Comparison of ENCODE assay signal across 10 mouse cellular contexts in the genomic region with DNA sequence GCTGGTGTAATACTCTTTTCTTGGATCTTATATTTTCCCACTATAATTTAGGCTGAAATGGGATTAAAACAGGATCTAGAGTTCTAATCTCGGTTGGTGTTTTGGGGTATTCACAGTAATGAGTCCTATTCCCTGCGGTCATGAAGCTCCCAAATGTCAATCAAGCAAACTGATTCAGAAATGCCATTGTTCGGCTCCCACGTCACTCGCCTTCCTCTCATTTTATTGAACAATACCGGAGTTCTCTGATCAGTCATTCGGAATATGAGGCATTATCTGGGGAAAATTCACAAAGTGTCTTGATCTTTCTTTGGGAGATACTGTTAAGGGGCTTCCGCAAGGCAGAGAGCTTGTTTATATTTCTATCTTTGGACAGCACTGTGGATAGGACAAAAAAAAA. TPM values are rescaled to one million over a fixed set of nuclear protein-coding genes. Genes with fewer than 3 reads are reported as not detected.
A peak's percentile ranks its signal among the peaks of the same experiment; 100 is the strongest.
DNase-seq lines count a peak whose midpoint lies in the region; ATAC-seq and TF ChIP-seq lines count a peak whose summit lies in the region.
"Had no signal": no experiment of that assay in that cellular context is flagged by ENCODE, and none has a peak within 500 bp of the region (broad histone marks: within the 10 kb centered on the region; RNA-seq: fewer than 3 reads in every experiment).

No protein-coding gene starts in this region.

- no peak for ATAC-seq in heart, embryonic 14.5 days (ENCODE audit: insufficient number of reproducible peaks, insufficient read depth, low FRiP score, low read depth)
- ATAC-seq in neural tube, embryonic 15.5 days (ENCODE audit: low FRiP score), result no peak
- no peak for ATAC-seq in intestine, postnatal 0 days
- ATAC-seq in megakaryocyte-erythroid progenitor cell, adult 5-6 weeks (replicated peaks; ENCODE audit: low FRiP score, low TSS enrichment, poor library complexity, severe bottlenecking), result no peak

- no peak overlapping the region for H3K27ac ChIP-seq in heart, embryonic 14.5 days (replicated peaks in 1 of 2; ENCODE audit: control insufficient read depth in 1 of 2, insufficient read depth in 1 of 2, low read depth in 2 of 2, low read length in 2 of 2)
- no peak overlapping the region for H3K27ac ChIP-seq in neural tube, embryonic 15.5 days (replicated peaks)
- H3K27ac ChIP-seq in intestine, postnatal 0 days (ENCODE audit: low read depth, low read length), result no peak overlapping the region
- no peak overlapping the region for H3K27ac ChIP-seq in thymus, adult 2 months (ENCODE audit: control insufficient read depth, insufficient read depth, low read length)

- H3K4me2 ChIP-seq in heart, embryonic 14.5 days (ENCODE audit: low read length), result peak overlapping the region; percentile 81
- no peak overlapping the region; the same call in 1 of the 2 replicates for H3K4me2 ChIP-seq in neural tube, embryonic 15.5 days
- peak overlapping the region; percentile 93; the same call in 1 of the 2 replicates for H3K4me2 ChIP-seq in intestine, postnatal 0 days (replicated peaks; ENCODE audit: low read depth)

- WGBS in heart, embryonic 14.5 days, result 58% methylated on average over 8 of the region's 8 CpGs
- WGBS in neural tube, embryonic 15.5 days, result 59% methylated on average over 8 of the region's 8 CpGs
- WGBS in intestine, postnatal 0 days, result 85% methylated on average over 8 of the region's 8 CpGs
- WGBS in thymus, adult 2 months, result 93% methylated on average over 8 of the region's 8 CpGs

- TF ChIP-seq CTCF in intestine, postnatal 0 days (IDR thresholded peaks at IDR 0.05; ENCODE audit: low read depth), result no peak
- TF ChIP-seq CTCF in thymus, adult 2 months (IDR thresholded peaks at IDR 0.05; ENCODE audit: borderline replicate concordance, control insufficient read depth, extremely low read depth, insufficient read depth, low read length, poor library complexity), result no peak

- no peaks in the 10 kb centered on the region for H3K27me3 ChIP-seq in heart, embryonic 14.5 days (ENCODE audit: control insufficient read depth, insufficient read depth, low read length)
- H3K27me3 ChIP-seq in neural tube, embryonic 15.5 days (replicated peaks), result no peaks in the 10 kb centered on the region
- H3K27me3 ChIP-seq in intestine, postnatal 0 days (replicated peaks; ENCODE audit: control insufficient read depth, insufficient read depth, low read length), result no peaks in the 10 kb centered on the region
- H3K27me3 ChIP-seq in thymus, adult 2 months (ENCODE audit: control insufficient read depth, insufficient read depth, low read length), result peaks cover 14% of the 10 kb centered on the region

- 0 out of 2 replicates have a peak overlapping the region, but pooled peaks have one; percentile 8 for H3K9ac ChIP-seq in heart, embryonic 14.5 days (ENCODE audit: low read length)
- no peak overlapping the region for H3K9ac ChIP-seq in neural tube, embryonic 15.5 days (replicated peaks)
- no peak overlapping the region for H3K9ac ChIP-seq in intestine, postnatal 0 days (ENCODE audit: low read depth, low read length)

- no peak for DNase-seq in heart, adult 18-20 months
- DNase-seq in neural tube, embryonic 10.5 days (ENCODE audit: extremely low spot score, low spot score), result peak; percentile 38
- no peak for DNase-seq in layer of hippocampus, adult 9-11 months
- no peak for DNase-seq in thymus, adult 2 months
- DNase-seq: lung, adult 2 months had no signal

- peak overlapping the region in 1 of 2 experiments; percentile 47; a peak in 1 of 4 replicates for H3K4me3 ChIP-seq in heart, embryonic 14.5 days (ENCODE audit: control insufficient read depth in 1 of 2, insufficient read depth in 1 of 2, low read depth in 1 of 2, low read length in 2 of 2)
- no peak overlapping the region for H3K4me3 ChIP-seq in neural tube, embryonic 15.5 days (replicated peaks)
- H3K4me3 ChIP-seq in intestine, postnatal 0 days (ENCODE audit: low read depth, low read length), result no peak overlapping the region
- no peak overlapping the region for H3K4me3 ChIP-seq in thymus, adult 2 months (ENCODE audit: control insufficient read depth, insufficient read depth, low read length)

- H3K9me3 ChIP-seq in heart, embryonic 14.5 days (ENCODE audit: control insufficient read depth, low read length), result no peaks in the 10 kb centered on the region
- no peaks in the 10 kb centered on the region for H3K9me3 ChIP-seq in neural tube, embryonic 15.5 days (replicated peaks)
- no peaks in the 10 kb centered on the region for H3K9me3 ChIP-seq in intestine, postnatal 0 days (ENCODE audit: control insufficient read depth)

- no peaks in the 10 kb centered on the region for H3K36me3 ChIP-seq in heart, embryonic 14.5 days (ENCODE audit: control insufficient read depth, insufficient read depth, low read length)
- H3K36me3 ChIP-seq in neural tube, embryonic 15.5 days, result no peaks in the 10 kb centered on the region
- no peaks in the 10 kb centered on the region for H3K36me3 ChIP-seq in intestine, postnatal 0 days (ENCODE audit: control insufficient read depth, insufficient read depth)
- H3K36me3 ChIP-seq in thymus, adult 2 months (ENCODE audit: control insufficient read depth, insufficient read depth, low read length), result no peaks in the 10 kb centered on the region

- TF ChIP-seq POLR2A in thymus, adult 2 months (IDR thresholded peaks at IDR 0.05; ENCODE audit: control insufficient read depth, extremely low read depth, insufficient read depth, low read length, poor library complexity), result no peak

- H3K4me1 ChIP-seq in heart, embryonic 14.5 days (ENCODE audit: control insufficient read depth in 2 of 2, insufficient read depth in 2 of 2, low read length in 2 of 2), result peaks cover 8 to 14% of the 10 kb centered on the region in 2 experiments
- H3K4me1 ChIP-seq in neural tube, embryonic 15.5 days, result peaks cover 54% of the 10 kb centered on the region
- peaks cover 11% of the 10 kb centered on the region for H3K4me1 ChIP-seq in intestine, postnatal 0 days (replicated peaks; ENCODE audit: control insufficient read depth, insufficient read depth, low read length)
- H3K4me1 ChIP-seq in thymus, adult 2 months (replicated peaks; ENCODE audit: control insufficient read depth, insufficient read depth, low read length), result peaks cover 23% of the 10 kb centered on the region

RNA-seq across cellular contexts. Expression of gene A930004D18Rik, which starts 7.0 kb away (rescaled TPM):
- 5.8 and 8.9 TPM in 2 replicates for polyA plus RNA-seq in heart, embryonic 14.5 days (2014; fragmentation: Nextera tagmentation; extraction: Ambion mirVana)
- total RNA-seq in heart, adult 18-20 months (2021), result 1 to 10 TPM; 3.4 to 4.3 TPM
- polyA plus RNA-seq in neural tube, embryonic 15.5 days (2015; fragmentation: Nextera tagmentation; extraction: Ambion mirVana), result 8.6 and 13.1 TPM in 2 replicates
- 6.3 and 6.8 TPM in 2 replicates for polyA plus RNA-seq in intestine, postnatal 0 days (2015; fragmentation: Nextera tagmentation; extraction: Ambion mirVana)
- not detected in 2 replicates for total RNA-seq in megakaryocyte-erythroid progenitor cell, adult 5-6 weeks (2014; fragmentation: Nextera tagmentation)
- total RNA-seq in megakaryocyte-erythroid progenitor cell, adult 5-6 weeks (2017), result not detected in 2 replicates
- polyA plus RNA-seq in thymus, adult 2 months (2012; rRNA removed), result 0.37 and 0.75 TPM in 2 replicates

RNA-seq across cellular contexts. Expression of gene Skida1, which starts 18.3 kb away (rescaled TPM):
- polyA plus RNA-seq in heart, embryonic 14.5 days (2014; fragmentation: Nextera tagmentation; extraction: Ambion mirVana), result 4.7 and 6.4 TPM in 2 replicates
- total RNA-seq in heart, adult 18-20 months (2021), result 1 to 10 TPM; 2.0 to 2.2 TPM
- polyA plus RNA-seq in neural tube, embryonic 15.5 days (2015; fragmentation: Nextera tagmentation; extraction: Ambion mirVana), result 3.8 and 5.2 TPM in 2 replicates
- polyA plus RNA-seq in intestine, postnatal 0 days (2015; fragmentation: Nextera tagmentation; extraction: Ambion mirVana), result 0.95 and 1.2 TPM in 2 replicates
- total RNA-seq in megakaryocyte-erythroid progenitor cell, adult 5-6 weeks (2014; fragmentation: Nextera tagmentation), result not detected in 2 replicates
- total RNA-seq in megakaryocyte-erythroid progenitor cell, adult 5-6 weeks (2017), result not detected in 2 replicates
- 0.38 and 0.41 TPM in 2 replicates for polyA plus RNA-seq in thymus, adult 2 months (2012; rRNA removed)

RNA-seq across cellular contexts. Expression of gene Mllt10, which starts 24.5 kb away (rescaled TPM):
- polyA plus RNA-seq in heart, embryonic 14.5 days (2014; fragmentation: Nextera tagmentation; extraction: Ambion mirVana), result 24.4 and 27.1 TPM in 2 replicates
- total RNA-seq in heart, adult 18-20 months (2021), result 10 to 100 TPM; 31.0 to 33.4 TPM
- polyA plus RNA-seq in neural tube, embryonic 15.5 days (2015; fragmentation: Nextera tagmentation; extraction: Ambion mirVana), result 46.2 and 57.7 TPM in 2 replicates
- polyA plus RNA-seq in intestine, postnatal 0 days (2015; fragmentation: Nextera tagmentation; extraction: Ambion mirVana), result 22.6 and 30.1 TPM in 2 replicates
- total RNA-seq in megakaryocyte-erythroid progenitor cell, adult 5-6 weeks (2014; fragmentation: Nextera tagmentation), result 124 and 133 TPM in 2 replicates
- total RNA-seq in megakaryocyte-erythroid progenitor cell, adult 5-6 weeks (2017), result 71.4 and 79.9 TPM in 2 replicates
- 75.4 and 90.3 TPM in 2 replicates for polyA plus RNA-seq in thymus, adult 2 months (2012; rRNA removed)

RNA-seq across cellular contexts. Expression of gene H2al2a, which starts 33.8 kb away (rescaled TPM):
- polyA plus RNA-seq in heart, embryonic 14.5 days (2014; fragmentation: Nextera tagmentation; extraction: Ambion mirVana), result not detected in 2 replicates
- total RNA-seq in heart, adult 18-20 months (2021), result not detected
- polyA plus RNA-seq in neural tube, embryonic 15.5 days (2015; fragmentation: Nextera tagmentation; extraction: Ambion mirVana), result not detected in 2 replicates
- polyA plus RNA-seq in intestine, postnatal 0 days (2015; fragmentation: Nextera tagmentation; extraction: Ambion mirVana), result not detected in 2 replicates
- total RNA-seq in megakaryocyte-erythroid progenitor cell, adult 5-6 weeks (2014; fragmentation: Nextera tagmentation), result not detected in 2 replicates
- not detected in 2 replicates for total RNA-seq in megakaryocyte-erythroid progenitor cell, adult 5-6 weeks (2017)
- not detected in 2 replicates for polyA plus RNA-seq in thymus, adult 2 months (2012; rRNA removed)
- polyA plus RNA-seq: C2C12; lung, adult 2 months had no signal
